Mouse (Mus musculus) v-Abl transformed pro-B cells (cell line): ENCODE measurements around the gene Vps72.
"Not testable (repeated sequence)": the region's sequence is repeated elsewhere in the genome, so short reads cannot be mapped to it uniquely, and the experiment has no call there.

Experiments
- in situ Hi-C, 2 experiments: fragments of 400-800 bp; cut with MboI; formaldehyde crosslinking; loops; one replicate each; pipeline ENCODE4 v1.15.1; 2025; ENCODE audit not compliant: unreplicated experiment in 2 of 2

Vps72 gene

GRCm38 (mm10) chr3:95110911-95111726 is at the start of gene Vps72:
Vps72 (plus strand) TSS chr3:95111022.
- in situ Hi-C loops, result no loop called here

GRCm38 (mm10) chr3:95063741-95064140 is 47.1 kb upstream of the Vps72 start:
- in situ Hi-C loops, result loop anchor here in 1 of 2 experiments (5.0 kb wide), 1 partner anchor 199 kb away; no protein-coding TSS in a partner anchor

GRCm38 (mm10) chr3:95065553-95065952 is 45.3 kb upstream of the Vps72 start:
- in situ Hi-C loops, result no loop called here

GRCm38 (mm10) chr3:95066095-95066494 is 44.7 kb upstream of the Vps72 start:
- in situ Hi-C loops, result no loop called here

GRCm38 (mm10) chr3:95066570-95066969 is 44.3 kb upstream of the Vps72 start:
- in situ Hi-C loops, result no loop called here

- in situ Hi-C loops, result no loop called here
Measured at GRCm38 (mm10) chr3:95071606-95072005, 39.2 kb upstream of the Vps72 start.

GRCm38 (mm10) chr3:95088071-95088470 is 22.8 kb upstream of the Vps72 start:
- in situ Hi-C loops, result no loop called here

GRCm38 (mm10) chr3:95100854-95101253 is 10.0 kb upstream of the Vps72 start:
- in situ Hi-C loops, result no loop called here

- in situ Hi-C loops, result no loop called here
Measured at GRCm38 (mm10) chr3:95105121-95105520, 5.7 kb upstream of the Vps72 start.

- in situ Hi-C loops, result no loop called here
Measured at GRCm38 (mm10) chr3:95105586-95106337, 5.1 kb upstream of the Vps72 start.

GRCm38 (mm10) chr3:95106338-95107117 is 4.3 kb upstream of the Vps72 start, which contains the start of gene Pip5k1a:
Pip5k1a (minus strand) TSS chr3:95106930.
- in situ Hi-C loops, result no loop called here

GRCm38 (mm10) chr3:95107308-95107707 is 3.5 kb upstream of the Vps72 start:
- in situ Hi-C loops, result not testable (repeated sequence)

- in situ Hi-C loops, result no loop called here
Measured at GRCm38 (mm10) chr3:95107898-95108297, 2.9 kb upstream of the Vps72 start.

- in situ Hi-C loops, result no loop called here
Measured at GRCm38 (mm10) chr3:95112760-95113159, 1.9 kb downstream of the Vps72 start.

- in situ Hi-C loops, result no loop called here
Measured at GRCm38 (mm10) chr3:95117751-95118150, 6.9 kb downstream of the Vps72 start.

GRCm38 (mm10) chr3:95121580-95121979 is 10.8 kb downstream of the Vps72 start:
- in situ Hi-C loops, result no loop called here

- in situ Hi-C loops, result no loop called here
Measured at GRCm38 (mm10) chr3:95124246-95124645, 13.4 kb downstream of the Vps72 start, which contains the start of gene Tmod4. Tmod4 (plus strand) TSS chr3:95124476.

- in situ Hi-C loops, result loop anchor here in 1 of 2 experiments (25.0 kb wide), 1 partner anchor 137 kb away; the partner anchor contains the start of gene Bnipl
Measured at GRCm38 (mm10) chr3:95124972-95125371, 14.2 kb downstream of the Vps72 start.

- in situ Hi-C loops, result loop anchor here in 1 of 2 experiments (25.0 kb wide), 1 partner anchor 133 kb away; the partner anchor contains the start of gene Bnipl
Measured at GRCm38 (mm10) chr3:95129226-95129651, 18.4 kb downstream of the Vps72 start.

- in situ Hi-C loops, result loop anchor here in 1 of 2 experiments (25.0 kb wide), 1 partner anchor 132 kb away; the partner anchor contains the start of gene Bnipl
Measured at GRCm38 (mm10) chr3:95130081-95130480, 19.3 kb downstream of the Vps72 start.
